15 mouse cellular contexts compared by ENCODE assay signal in the genomic region with DNA sequence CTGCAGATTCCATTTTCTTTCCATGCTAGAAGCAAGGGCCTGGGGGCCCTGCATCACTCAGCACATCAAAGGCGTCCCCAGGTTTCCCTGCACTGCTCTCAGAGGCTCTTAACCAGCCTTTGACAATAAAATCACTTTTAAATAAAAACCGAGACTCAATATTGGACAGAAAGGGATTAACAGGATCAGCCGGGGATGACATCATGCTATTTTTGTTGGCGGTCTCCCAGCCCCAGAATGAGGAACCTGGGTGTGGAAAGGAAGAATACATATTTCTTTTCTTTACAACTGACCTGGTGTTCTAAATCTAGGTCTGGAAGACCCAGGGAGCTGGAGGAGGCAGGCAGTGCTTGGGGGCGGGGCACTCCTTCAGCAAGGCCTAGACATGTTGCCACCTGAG. TPM values are rescaled to one million over a fixed set of nuclear protein-coding genes. Genes with fewer than 3 reads are reported as not detected.
DNase-seq lines count a peak whose midpoint lies in the region; ATAC-seq and TF ChIP-seq lines count a peak whose summit lies in the region.
"Had no signal": no experiment of that assay in that cellular context is flagged by ENCODE, and none has a peak within 500 bp of the region (broad histone marks: within the 10 kb centered on the region; RNA-seq: fewer than 3 reads in every experiment).

No protein-coding gene starts in this region.

- TF ChIP-seq CTCF in intestine, postnatal 0 days (IDR thresholded peaks at IDR 0.05; ENCODE audit: low read depth): no peak

- whole genome bisulfite sequencing in intestine, embryonic 15.5 days: 46% methylated on average over 5 of the region's 5 CpGs
- 62% methylated on average over 5 of the region's 5 CpGs for WGBS in intestine, postnatal 0 days
- 38% methylated on average over 5 of the region's 5 CpGs for WGBS in stomach, embryonic 15.5 days

- intact Hi-C loops in gastrocnemius, postnatal 36 days (cut with DNase I): no loop called here

- peak; percentile 15 for DNase-seq in adipocyte (ENCODE audit: low spot score)
- peak; percentile 31 to 35 for DNase-seq in gastrocnemius, postnatal 36 days
- DNase-seq in testis, postnatal 14 days (ENCODE audit: low spot score): no peak
- DNase-seq in right cerebral cortex, postnatal 25 days: no peak
- DNase-seq: forebrain, postnatal 0 days; kidney, postnatal 14 days; right cerebral cortex, postnatal 4 days; thymus, adult 2 months had no signal

- H3K9me3 ChIP-seq in intestine, embryonic 15.5 days: no peaks in the 10 kb centered on the region
- H3K9me3 ChIP-seq in intestine, postnatal 0 days (ENCODE audit: control insufficient read depth): no peaks in the 10 kb centered on the region
- no peaks in the 10 kb centered on the region for H3K9me3 ChIP-seq in stomach, embryonic 15.5 days
- H3K9me3 ChIP-seq: G1E; hindbrain, embryonic 13.5 days; megakaryocyte, embryonic 14.5 days; neural tube, embryonic 12.5 days had no signal

- no peaks in the 10 kb centered on the region for H3K27me3 ChIP-seq in intestine, embryonic 15.5 days (replicated peaks)
- H3K27me3 ChIP-seq in intestine, postnatal 0 days (replicated peaks; ENCODE audit: control insufficient read depth, insufficient read depth, low read length): no peaks in the 10 kb centered on the region
- no peaks in the 10 kb centered on the region for H3K27me3 ChIP-seq in stomach, embryonic 15.5 days (replicated peaks)
- H3K27me3 ChIP-seq: hindbrain, embryonic 13.5 days; neural tube, embryonic 12.5 days had no signal

- H3K4me3 ChIP-seq in intestine, embryonic 15.5 days (replicated peaks): no peak overlapping the region
- H3K4me3 ChIP-seq in intestine, postnatal 0 days (ENCODE audit: low read depth, low read length): no peak overlapping the region
- no peak overlapping the region for H3K4me3 ChIP-seq in stomach, embryonic 15.5 days (replicated peaks)
- H3K4me3 ChIP-seq: hindbrain, embryonic 13.5 days; megakaryocyte, embryonic 14.5 days; neural tube, embryonic 12.5 days had no signal

- no peaks in the 10 kb centered on the region for H3K36me3 ChIP-seq in intestine, embryonic 15.5 days
- H3K36me3 ChIP-seq in intestine, postnatal 0 days (ENCODE audit: control insufficient read depth, insufficient read depth): no peaks in the 10 kb centered on the region
- H3K36me3 ChIP-seq in stomach, embryonic 15.5 days: no peaks in the 10 kb centered on the region
- H3K36me3 ChIP-seq: G1E; hindbrain, embryonic 13.5 days; neural tube, embryonic 12.5 days had no signal

- H3K4me2 ChIP-seq in intestine, embryonic 15.5 days (replicated peaks): no peak overlapping the region
- no peak overlapping the region for H3K4me2 ChIP-seq in intestine, postnatal 0 days (replicated peaks; ENCODE audit: low read depth)
- no peak overlapping the region for H3K4me2 ChIP-seq in stomach, embryonic 15.5 days
- H3K4me2 ChIP-seq: hindbrain, embryonic 13.5 days; neural tube, embryonic 12.5 days had no signal

- peak; percentile 9; the same call in 1 of the 2 replicates for ATAC-seq in intestine, embryonic 15.5 days
- no peak for ATAC-seq in intestine, postnatal 0 days
- ATAC-seq in stomach, embryonic 15.5 days (ENCODE audit: insufficient read depth, low FRiP score, low read depth): peak; percentile 48; the same call in 1 of the 2 replicates
- ATAC-seq: forebrain, postnatal 0 days had no signal

- H3K4me1 ChIP-seq in intestine, embryonic 15.5 days (replicated peaks): peaks cover 26% of the 10 kb centered on the region
- H3K4me1 ChIP-seq in intestine, postnatal 0 days (replicated peaks; ENCODE audit: control insufficient read depth, insufficient read depth, low read length): no peaks in the 10 kb centered on the region
- H3K4me1 ChIP-seq in stomach, embryonic 15.5 days: peaks cover 13% of the 10 kb centered on the region
- H3K4me1 ChIP-seq: neural tube, embryonic 12.5 days had no signal

- peak overlapping the region; percentile 38; the same call in 1 of the 2 replicates for H3K27ac ChIP-seq in intestine, embryonic 15.5 days
- no peak overlapping the region for H3K27ac ChIP-seq in intestine, postnatal 0 days (ENCODE audit: low read depth, low read length)
- H3K27ac ChIP-seq in stomach, embryonic 15.5 days: peak overlapping the region; percentile 51; the same call in 1 of the 2 replicates
- H3K27ac ChIP-seq: hindbrain, embryonic 13.5 days; neural tube, embryonic 12.5 days had no signal

- H3K9ac ChIP-seq in intestine, embryonic 15.5 days: no peak overlapping the region
- no peak overlapping the region for H3K9ac ChIP-seq in intestine, postnatal 0 days (ENCODE audit: low read depth, low read length)
- no peak overlapping the region for H3K9ac ChIP-seq in stomach, embryonic 15.5 days
- H3K9ac ChIP-seq: forebrain, postnatal 0 days; hindbrain, embryonic 13.5 days; neural tube, embryonic 12.5 days had no signal

RNA-seq across cellular contexts. Expression of a gene that starts 32.5 kb away (rescaled TPM):
- polyA plus RNA-seq in intestine, embryonic 15.5 days (2015; fragmentation: Nextera tagmentation; extraction: Ambion mirVana): 994 and 1,099 TPM in 2 replicates
- 1,318 and 1,424 TPM in 2 replicates for polyA plus RNA-seq in intestine, postnatal 0 days (2015; fragmentation: Nextera tagmentation; extraction: Ambion mirVana)
- over 10,000 TPM; 26,294 to 27,735 TPM for total RNA-seq in gastrocnemius, postnatal 36 days (2021)
- polyA plus RNA-seq in stomach, embryonic 15.5 days (2015; fragmentation: Nextera tagmentation; extraction: Ambion mirVana): 1,038 and 1,102 TPM in 2 replicates

Comparison
In these comparisons a context has a peak if more than half of its experiments do, and no peak if none do; other contexts are left out.
1. DNase-seq: peak in adipocyte (single experiment) and gastrocnemius, postnatal 36 days (2 of 2); none in testis, postnatal 14 days (single experiment) and right cerebral cortex, postnatal 25 days (single experiment).